12 mouse cellular contexts compared by ENCODE assay signal in genomic region chr1:25034161-25034560, GRCm38 (mm10).
DNase-seq lines count a peak whose midpoint lies in the region; ATAC-seq lines count a peak whose summit lies in the region.
"Had no signal": no experiment of that assay in that cellular context is flagged by ENCODE, and none has a peak within 500 bp of the region (broad histone marks: within the 10 kb centered on the region; RNA-seq: fewer than 3 reads in every experiment).

No protein-coding gene starts in this region.

- no peak overlapping the region for H3K4me2 ChIP-seq in neural tube, embryonic 11.5 days (ENCODE audit: low read depth)
- no peak overlapping the region for H3K4me2 ChIP-seq in forebrain, embryonic 13.5 days
- no peak overlapping the region for H3K4me2 ChIP-seq in midbrain, embryonic 13.5 days (replicated peaks)
- H3K4me2 ChIP-seq: liver, embryonic 13.5 days had no signal

- H3K27ac ChIP-seq in neural tube, embryonic 11.5 days (ENCODE audit: low read depth, low read length) = no peak overlapping the region
- no peak overlapping the region for H3K27ac ChIP-seq in forebrain, embryonic 13.5 days
- H3K27ac ChIP-seq in midbrain, embryonic 13.5 days = 0 out of 2 replicates have a peak overlapping the region, but pooled peaks have one; percentile 14
- H3K27ac ChIP-seq: heart, embryonic 10.5 days; liver, embryonic 13.5 days; macrophage had no signal

- H3K9me3 ChIP-seq in neural tube, embryonic 11.5 days (ENCODE audit: control insufficient read depth, low read length) = no peaks in the 10 kb centered on the region
- no peaks in the 10 kb centered on the region for H3K9me3 ChIP-seq in forebrain, embryonic 13.5 days (replicated peaks)
- H3K9me3 ChIP-seq in midbrain, embryonic 13.5 days = no peaks in the 10 kb centered on the region
- H3K9me3 ChIP-seq: heart, embryonic 10.5 days; liver, embryonic 13.5 days had no signal

- H3K36me3 ChIP-seq in neural tube, embryonic 11.5 days (ENCODE audit: control insufficient read depth, insufficient read depth, low read length) = no peaks in the 10 kb centered on the region
- no peaks in the 10 kb centered on the region for H3K36me3 ChIP-seq in forebrain, embryonic 13.5 days (ENCODE audit: poor library complexity, severe bottlenecking)
- H3K36me3 ChIP-seq in midbrain, embryonic 13.5 days = no peaks in the 10 kb centered on the region
- H3K36me3 ChIP-seq: heart, embryonic 10.5 days; liver, embryonic 13.5 days had no signal

- ATAC-seq in neural tube, embryonic 11.5 days (ENCODE audit: insufficient read depth, low FRiP score, low TSS enrichment) = peak; percentile 48
- ATAC-seq in forebrain, embryonic 13.5 days = peak; percentile 39; the same call in 1 of the 2 replicates
- peak; percentile 50; the same call in 1 of the 2 replicates for ATAC-seq in midbrain, embryonic 13.5 days
- ATAC-seq in megakaryocyte, adult 5-6 weeks (ENCODE audit: poor library complexity, severe bottlenecking) = no peak
- ATAC-seq: CD4-positive, CD25-positive, alpha-beta regulatory T cell, adult 4 months had no signal

- no peaks in the 10 kb centered on the region for H3K27me3 ChIP-seq in neural tube, embryonic 11.5 days (ENCODE audit: control insufficient read depth, insufficient read depth, low read length)
- no peaks in the 10 kb centered on the region for H3K27me3 ChIP-seq in forebrain, embryonic 13.5 days
- H3K27me3 ChIP-seq in midbrain, embryonic 13.5 days = peaks cover 9% of the 10 kb centered on the region; the same call in 1 of the 2 replicates
- H3K27me3 ChIP-seq: liver, embryonic 13.5 days had no signal

- peak; percentile 10 for DNase-seq in neural tube, embryonic 11.5 days (ENCODE audit: low spot score)
- DNase-seq in neural tube, embryonic 10.5 days (ENCODE audit: extremely low spot score, low spot score) = no peak
- peak; percentile 3 for DNase-seq in retina, postnatal 7 days (ENCODE audit: low read depth, low spot score)
- DNase-seq in thymus, adult 18-20 months = no peak
- no peak for DNase-seq in adrenal gland, adult 2 months
- DNase-seq: liver, embryonic 13.5 days had no signal

- no peak overlapping the region for H3K9ac ChIP-seq in neural tube, embryonic 11.5 days (ENCODE audit: low read length)
- no peak overlapping the region for H3K9ac ChIP-seq in forebrain, embryonic 13.5 days
- H3K9ac ChIP-seq in midbrain, embryonic 13.5 days (replicated peaks) = no peak overlapping the region
- H3K9ac ChIP-seq: liver, embryonic 13.5 days had no signal

- peaks cover 3% of the 10 kb centered on the region; the same call in 1 of the 2 replicates for H3K4me1 ChIP-seq in neural tube, embryonic 11.5 days (ENCODE audit: control insufficient read depth, insufficient read depth, low read length)
- peaks cover 13% of the 10 kb centered on the region for H3K4me1 ChIP-seq in forebrain, embryonic 13.5 days
- peaks cover 14% of the 10 kb centered on the region for H3K4me1 ChIP-seq in midbrain, embryonic 13.5 days (replicated peaks)
- H3K4me1 ChIP-seq: heart, embryonic 10.5 days; liver, embryonic 13.5 days had no signal

- WGBS in neural tube, embryonic 11.5 days = 76% methylated on average over 10 of the region's 10 CpGs
- WGBS in forebrain, embryonic 13.5 days = 44% methylated on average over 10 of the region's 10 CpGs
- 56% methylated on average over 10 of the region's 10 CpGs for WGBS in midbrain, embryonic 13.5 days

- no peak overlapping the region for H3K4me3 ChIP-seq in neural tube, embryonic 11.5 days (ENCODE audit: low read depth, low read length)
- no peak overlapping the region for H3K4me3 ChIP-seq in forebrain, embryonic 13.5 days
- H3K4me3 ChIP-seq in midbrain, embryonic 13.5 days (replicated peaks) = no peak overlapping the region
- H3K4me3 ChIP-seq: heart, embryonic 10.5 days; liver, embryonic 13.5 days had no signal

Comparison
In these comparisons a context has a peak if more than half of its experiments do, and no peak if none do; other contexts are left out.
1. DNase-seq: peak in neural tube, embryonic 11.5 days (single experiment) and retina, postnatal 7 days (single experiment); none in neural tube, embryonic 10.5 days (single experiment), thymus, adult 18-20 months (0 of 2) and adrenal gland, adult 2 months (single experiment).